Mouse (Mus musculus): Measurements from ENCODE around the gene Calml4. TPM values are rescaled to one million over a fixed set of nuclear protein-coding genes. Genes with fewer than 3 reads are reported as not detected.
"Not testable (repeated sequence)": the region's sequence is repeated elsewhere in the genome, so short reads cannot be mapped to it uniquely, and the experiment has no call there.

Gene Calml4
- total RNA-seq, 2 experiments from 2014 or later, result 2.0 to 2.5 TPM

DNA sequence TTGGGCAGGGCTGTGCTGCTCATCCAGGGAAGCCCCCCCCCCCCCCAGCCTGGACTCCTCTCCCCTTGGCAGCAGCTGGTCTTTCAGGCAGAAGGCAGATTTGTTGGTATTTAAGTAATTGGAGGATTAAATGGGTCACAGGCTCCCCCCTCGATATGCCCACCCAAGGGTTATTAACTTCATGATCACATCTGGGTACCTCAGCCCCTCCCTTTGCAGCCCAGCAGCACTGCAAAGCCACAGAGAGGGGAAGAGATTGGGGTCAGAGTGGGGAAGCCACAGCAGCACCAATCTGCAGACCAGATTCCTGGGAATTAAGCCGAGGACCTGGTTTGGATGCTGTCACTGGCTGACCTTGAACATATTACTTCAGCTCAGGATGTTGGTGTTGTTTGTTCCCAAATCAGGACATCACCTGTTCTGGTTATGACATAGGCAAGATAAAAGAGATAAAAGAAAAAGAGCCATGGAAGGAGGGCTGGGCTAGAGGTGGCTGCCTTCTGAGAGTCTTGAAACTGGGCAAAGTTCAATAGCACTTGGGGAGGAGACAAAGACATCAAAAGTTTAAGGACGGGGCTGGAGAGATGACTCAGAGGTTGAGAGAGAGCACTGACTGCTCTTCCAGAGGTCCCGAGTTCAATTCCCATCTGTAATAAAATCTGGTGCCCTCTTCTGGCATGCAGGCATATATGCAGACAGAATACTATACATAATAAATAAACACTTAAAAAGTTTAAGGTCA, 22.0 kb upstream of the Calml4 start:
- DNase-seq, result no peak

DNA sequence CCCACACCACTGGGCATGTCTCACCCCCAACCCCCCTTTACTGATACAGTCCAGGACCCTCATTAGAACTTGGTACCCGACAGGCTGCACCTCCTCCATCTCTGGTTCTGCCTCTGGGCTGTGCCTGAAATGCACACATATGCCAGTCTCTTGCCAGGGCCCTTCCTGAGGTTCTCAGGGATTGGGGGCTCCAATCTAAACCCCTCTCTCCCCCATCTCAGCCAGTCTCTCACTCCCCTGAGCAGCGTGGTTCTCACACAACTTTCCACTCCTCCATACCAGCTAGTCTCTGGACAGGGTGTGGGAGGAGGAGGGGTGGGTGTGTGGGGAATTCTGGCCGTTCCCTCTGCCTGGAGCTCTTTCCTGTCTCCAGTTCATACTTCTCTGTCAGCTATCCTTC, 20.3 kb upstream of the Calml4 start:
- DNase-seq, result no peak

DNA sequence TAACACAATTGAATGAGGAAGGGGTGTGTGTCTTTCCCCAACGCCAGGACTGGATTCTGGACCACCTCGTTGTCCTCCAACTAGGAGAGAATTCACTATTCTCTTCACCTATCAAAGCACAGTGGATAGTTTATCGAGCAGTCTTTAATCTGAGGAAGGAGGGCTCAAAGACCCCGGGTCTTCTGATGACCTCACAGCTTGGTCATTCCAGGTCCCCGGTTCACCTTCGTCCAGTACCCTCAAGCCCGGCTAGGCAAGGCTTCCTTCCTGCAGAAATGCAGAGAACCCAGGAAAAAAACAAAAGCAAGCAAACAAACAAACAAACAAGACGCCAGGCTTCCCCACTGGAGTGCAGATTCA, 19.8 kb upstream of the Calml4 start:
- no peak for DNase-seq

DNA sequence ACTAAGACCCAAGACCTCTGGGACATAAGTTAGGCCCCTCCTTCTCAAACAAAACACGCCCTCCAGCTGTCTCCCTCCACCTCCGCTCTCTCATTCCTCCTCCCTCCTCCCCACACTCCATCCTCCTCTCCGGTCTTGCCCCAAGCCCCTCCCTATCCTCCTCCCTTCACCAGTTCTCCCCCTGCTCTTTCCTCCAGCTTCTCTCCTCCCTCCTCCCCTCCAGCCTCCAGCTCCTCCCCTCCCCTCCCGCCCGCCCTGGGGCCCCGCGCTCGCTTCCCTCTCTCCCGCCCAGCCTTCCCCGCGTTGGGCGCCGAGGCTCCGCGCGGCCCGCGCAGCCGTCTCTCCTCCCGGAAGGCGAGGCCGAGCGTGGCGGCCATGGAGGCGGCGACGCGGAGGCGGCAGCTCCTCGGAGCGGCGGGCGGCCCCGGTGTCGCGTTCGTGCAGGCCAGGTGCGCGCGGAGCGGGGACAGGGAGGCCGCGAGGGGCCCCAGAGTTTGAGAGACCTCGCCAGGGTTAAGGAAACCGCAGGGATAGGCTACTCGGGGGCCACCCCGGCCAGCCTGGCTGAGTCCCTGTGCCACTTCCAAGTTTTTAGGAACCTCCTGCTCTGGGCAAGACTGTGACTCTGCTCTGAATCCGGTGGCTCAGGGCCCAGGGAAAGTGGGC, 19.2 kb upstream of the Calml4 start, which contains the start of gene Cln6:
Gene Cln6, plus strand, starts transcription at position 280 of the 666 bp plus-strand sequence.
- peak; percentile 84 for DNase-seq

DNA sequence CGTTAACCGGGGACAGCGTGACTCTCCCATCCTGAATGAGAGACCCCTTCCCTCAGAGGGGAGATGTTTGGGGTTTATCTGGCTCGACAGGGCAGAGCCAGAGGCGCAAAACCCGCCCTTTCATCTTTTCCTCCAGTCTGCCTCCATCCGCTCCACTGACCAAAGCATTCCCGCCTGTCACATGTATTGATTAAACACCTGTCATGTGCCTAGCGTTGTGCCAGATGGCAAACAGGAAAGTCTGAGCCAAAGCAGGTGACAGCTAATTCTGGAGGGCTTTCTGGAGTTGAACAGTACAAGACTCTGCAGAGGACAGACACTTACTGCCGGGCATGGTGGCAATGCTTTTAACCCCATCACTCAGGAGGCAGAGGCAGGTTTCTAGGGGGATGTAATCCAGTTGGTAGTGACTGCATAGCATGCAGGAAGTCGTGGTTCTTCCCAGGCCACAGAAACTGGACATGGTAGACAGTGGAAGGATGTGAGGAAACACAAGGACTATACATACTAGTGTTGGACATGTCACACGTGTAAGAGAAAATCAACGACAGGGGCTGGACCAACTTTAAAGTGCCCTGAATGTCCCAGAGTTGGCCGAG, 18.6 kb upstream of the Calml4 start:
- no peak for DNase-seq

DNA sequence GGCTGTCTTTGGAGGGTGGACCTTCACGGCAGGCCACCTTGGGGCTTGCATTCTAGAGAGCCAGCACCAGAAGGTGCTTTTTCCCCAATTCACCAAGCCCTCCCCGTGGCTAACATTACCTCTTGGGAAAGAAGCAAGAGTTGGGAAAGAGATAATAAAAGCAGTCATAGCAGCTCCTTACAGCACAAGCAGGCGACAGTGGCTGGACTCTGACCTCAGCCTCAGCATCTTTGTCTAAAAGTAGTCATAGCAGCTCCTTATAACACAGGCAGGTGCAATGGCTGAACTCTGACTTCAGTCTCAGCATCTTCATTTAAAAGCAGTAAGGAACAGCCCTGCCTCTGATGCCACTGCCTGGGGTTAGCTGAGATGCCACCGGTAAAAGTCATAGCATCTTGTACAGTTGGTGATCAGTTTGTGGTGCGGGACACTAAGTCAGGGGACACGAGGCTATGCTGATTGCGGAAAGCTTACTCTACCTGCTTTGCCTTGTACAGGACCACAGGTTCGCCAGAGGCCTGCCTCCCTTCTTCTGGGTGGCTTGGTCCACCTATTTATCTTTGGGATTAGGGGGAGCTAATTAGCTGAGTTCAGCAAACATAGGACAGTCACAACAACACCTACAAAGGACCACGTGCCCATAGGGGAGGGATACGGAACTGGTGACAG, 14.4 kb upstream of the Calml4 start:
- no peak for DNase-seq

DNA sequence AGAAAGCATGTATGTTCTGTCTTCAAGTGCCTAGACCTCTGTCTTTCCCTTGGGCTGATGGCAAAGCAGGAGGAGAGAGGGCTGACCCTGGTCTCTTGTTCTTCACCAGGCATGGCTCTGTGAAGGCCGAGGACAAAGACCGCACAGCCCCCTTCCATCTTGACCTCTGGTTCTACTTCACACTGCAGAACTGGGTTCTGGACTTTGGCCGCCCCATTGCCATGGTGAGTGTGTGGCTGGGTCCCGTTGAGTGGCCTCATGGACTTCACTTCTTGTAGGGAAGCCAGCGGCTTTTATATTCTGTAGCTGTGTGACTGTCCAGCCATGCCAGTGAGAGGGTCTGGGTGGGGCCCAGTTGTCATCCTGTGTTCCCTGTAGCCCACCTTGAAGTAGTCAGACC, 13.4 kb upstream of the Calml4 start:
- DNase-seq, result no peak

DNA sequence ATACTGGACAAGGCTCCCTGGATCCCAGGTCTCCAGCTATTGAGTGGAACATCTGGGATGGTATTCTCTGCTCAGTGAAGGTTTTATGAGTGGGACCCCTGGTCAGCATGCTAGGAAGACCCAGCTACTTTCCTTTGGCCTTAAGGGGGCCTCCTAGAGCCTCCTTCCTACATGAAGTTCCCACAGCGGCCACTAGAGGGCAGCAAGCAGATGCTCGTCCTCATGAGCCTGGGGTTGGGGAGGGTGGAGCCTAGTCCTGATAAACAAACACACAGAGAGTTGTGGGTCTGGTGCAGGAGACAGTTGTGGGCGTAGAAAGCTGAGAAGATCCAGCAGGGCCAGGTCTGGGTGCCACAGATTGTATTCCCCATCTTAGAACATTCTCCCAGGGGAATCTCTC, 10.2 kb upstream of the Calml4 start:
- peak; percentile 73 for DNase-seq

DNA sequence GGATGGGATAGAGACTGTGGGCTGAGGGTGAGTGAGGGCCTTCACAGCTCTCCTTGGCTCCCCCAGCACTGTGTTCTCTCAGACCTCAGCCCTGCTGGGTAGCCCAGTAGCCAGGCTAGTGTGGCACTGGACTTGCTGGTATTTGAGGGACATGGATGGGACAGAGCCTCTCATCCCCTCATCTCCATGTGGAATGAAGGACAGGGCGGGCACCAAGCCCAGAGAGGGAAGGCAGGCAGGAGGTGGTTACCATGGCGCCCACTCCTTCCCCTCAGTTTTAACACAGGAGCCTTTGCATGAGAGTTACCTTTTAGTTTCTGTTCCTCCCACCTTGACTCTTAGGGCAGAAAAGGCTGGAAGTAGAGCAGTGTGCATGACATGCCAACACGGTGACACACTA, 9.2 kb upstream of the Calml4 start:
- DNase-seq, result no peak

DNA sequence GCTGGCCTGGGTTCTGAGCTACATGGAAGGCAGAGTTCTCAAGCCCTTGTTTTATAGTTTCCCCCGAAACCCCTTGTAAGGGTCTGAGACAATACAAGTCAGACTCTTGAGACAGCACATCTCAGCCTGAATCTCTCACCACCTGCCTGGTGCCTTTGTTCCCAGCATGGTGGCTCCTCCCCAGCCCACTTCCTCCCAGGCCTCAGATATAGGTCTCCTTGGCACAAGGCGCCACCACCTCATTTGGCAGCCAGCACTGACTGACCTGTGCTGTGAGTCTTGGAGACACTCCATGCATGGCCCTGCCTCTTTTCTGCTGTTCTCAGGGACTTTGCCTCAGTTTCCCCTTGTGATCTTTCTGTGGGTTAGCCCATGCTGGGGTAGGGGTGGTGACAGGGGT, 6.3 kb upstream of the Calml4 start:
- no peak for DNase-seq

DNA sequence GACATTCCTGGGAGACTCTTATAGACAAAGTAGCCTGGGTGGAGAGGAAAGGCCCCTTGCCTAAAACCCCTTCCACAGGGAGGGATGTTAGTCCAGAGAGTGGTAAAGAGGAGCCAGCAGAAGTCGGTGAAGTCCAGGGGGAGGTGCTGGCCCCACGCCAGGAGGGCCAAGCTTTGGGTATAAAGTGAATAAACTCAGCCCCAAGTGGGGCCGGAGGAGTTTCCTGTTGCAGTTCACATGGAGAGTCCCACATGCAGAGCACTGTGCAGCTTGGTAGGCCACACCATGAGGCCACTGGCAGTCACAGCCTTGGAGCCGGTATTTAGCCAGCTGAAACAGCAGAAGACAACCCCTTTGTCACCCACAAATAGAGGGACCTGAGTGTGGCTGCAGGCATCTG, 3.4 kb upstream of the Calml4 start:
- no peak for DNase-seq

DNA sequence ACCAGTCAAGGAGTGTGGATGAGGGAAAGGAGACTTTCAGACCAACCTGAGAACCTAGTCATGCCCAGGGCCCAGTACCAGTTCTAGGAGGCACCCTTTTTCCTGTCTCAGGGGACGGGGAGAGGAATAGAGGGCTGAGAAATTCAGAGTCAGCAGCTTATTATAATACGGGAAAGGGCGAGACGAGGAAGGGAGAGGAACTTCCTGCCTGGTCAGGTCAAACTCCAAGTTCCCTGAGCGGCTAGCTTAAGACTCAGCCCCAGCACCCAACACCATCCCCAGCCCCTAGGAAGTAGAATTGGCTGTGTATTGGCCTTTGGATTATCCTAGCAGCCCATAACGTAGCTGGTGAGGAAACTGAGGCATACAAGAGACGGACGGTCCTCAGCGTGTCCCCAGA, 664 bp upstream of the Calml4 start:
- no peak for DNase-seq

DNA sequence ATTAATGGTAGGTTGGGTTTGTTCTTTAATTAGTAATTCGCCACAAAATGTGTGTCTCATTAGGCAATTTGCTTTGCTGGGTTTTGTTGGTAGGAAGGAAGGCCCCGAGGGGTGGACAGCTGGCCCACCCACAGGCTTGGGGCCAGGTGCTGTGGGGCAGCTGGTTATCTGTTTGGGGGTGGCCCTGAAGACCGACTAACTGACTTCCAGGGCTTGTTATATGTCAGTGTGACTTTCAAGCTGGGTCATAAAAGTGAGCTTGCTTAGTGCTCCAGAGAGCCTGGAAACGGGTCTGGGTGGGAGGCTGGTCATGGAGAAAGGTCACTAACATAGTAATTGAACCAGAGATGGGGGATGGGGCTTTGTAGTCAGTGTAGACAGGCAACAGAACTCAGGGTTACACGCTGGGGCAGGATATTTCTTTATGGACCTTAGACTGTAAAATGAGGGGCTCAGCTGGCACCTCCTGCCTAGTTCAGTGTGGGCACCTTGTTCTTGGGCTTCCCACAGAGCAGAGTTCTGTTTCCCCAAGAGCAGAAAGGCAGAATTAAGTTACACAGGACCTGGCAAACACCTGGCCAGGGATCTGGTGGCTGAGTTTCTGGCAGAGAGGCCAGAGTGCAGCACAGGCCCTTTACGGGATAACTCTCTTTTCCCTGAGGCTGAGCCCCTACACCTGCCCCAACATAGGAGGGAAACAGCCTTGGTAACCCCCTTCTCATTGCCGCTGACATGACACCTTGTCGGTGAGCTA, 563 bp downstream of the Calml4 start:
- DNase-seq, result no peak

DNA sequence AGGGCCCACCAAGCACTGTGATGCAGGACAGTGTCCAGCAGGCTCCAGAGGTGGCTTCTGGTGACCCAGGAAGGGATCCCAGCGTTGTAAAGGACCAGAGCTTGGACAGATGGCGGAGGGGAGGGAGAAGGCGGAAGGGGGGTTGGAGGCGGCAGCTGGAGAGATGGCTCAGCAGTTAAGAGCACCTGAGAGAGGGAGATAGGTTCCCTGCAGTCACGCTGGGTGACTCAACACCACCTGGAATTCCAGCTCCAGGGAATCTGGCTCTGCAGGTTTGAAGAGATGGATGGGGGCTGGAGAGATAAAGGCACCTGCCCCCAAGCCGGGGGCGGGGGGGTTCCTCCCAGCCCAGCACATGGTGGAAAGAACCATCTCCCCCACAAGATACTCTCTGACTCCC, 2.2 kb downstream of the Calml4 start:
- DNase-seq, result not testable (repeated sequence)

DNA sequence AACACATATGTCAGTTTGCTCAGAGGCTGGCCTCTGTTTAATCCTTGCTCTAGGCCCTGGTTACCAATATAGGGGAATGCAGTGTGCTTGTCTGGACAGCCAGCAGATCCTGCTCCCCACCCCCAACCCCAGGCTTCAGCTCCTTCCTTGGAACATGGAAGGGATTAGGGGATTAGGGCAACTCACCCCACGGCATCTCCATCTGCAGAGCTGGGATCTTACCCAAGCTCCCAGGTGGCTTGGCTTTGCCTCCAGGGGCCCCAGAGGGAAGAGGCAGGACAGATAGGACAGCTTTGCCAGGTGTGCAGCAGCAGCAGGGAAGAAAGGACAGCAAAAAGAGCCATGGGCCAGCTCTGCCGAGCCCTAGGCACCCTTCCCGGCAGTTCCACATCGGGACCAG, 3.0 kb downstream of the Calml4 start:
- no peak for DNase-seq

DNA sequence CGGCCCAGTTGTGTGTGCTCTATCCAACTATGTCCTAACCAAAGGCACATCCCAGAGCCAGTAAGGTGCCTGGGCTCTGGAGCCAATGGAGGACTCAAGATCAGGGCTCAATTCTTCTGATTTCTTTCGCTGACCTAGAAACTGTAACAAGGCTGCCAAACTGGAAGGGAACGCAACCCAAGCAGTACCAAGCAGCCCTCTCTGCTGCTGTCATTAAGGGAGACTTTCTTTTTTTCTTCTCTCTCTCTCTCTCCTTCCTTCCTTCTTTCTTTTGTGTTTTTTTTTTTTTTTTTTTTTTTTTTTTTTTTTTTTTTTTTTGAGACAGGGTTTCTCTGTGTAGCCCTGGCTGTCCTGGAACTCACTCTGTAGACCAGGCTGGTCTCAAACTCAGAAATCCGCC, 11.4 kb downstream of the Calml4 start:
- not testable (repeated sequence) for DNase-seq

DNA sequence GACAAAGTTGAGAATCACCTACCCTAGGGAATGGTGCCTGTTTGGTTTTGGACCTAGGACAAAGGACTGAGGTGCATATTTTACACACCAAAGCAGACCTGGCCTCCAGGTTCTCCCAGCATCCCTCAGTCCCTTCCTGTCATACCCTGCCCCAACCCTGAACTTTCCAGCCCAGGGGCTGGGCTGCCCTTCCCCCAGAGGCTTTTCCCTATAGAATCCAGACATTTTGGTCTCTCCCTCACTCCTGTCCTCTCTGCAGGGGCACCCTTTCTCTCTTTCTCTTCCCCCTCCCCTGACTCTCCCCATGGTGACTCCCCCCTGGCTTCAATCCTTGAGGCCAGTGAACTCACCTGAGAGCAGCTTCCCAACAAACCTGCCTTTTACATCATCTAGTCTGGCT, 12.8 kb downstream of the Calml4 start:
- DNase-seq, result no peak

DNA sequence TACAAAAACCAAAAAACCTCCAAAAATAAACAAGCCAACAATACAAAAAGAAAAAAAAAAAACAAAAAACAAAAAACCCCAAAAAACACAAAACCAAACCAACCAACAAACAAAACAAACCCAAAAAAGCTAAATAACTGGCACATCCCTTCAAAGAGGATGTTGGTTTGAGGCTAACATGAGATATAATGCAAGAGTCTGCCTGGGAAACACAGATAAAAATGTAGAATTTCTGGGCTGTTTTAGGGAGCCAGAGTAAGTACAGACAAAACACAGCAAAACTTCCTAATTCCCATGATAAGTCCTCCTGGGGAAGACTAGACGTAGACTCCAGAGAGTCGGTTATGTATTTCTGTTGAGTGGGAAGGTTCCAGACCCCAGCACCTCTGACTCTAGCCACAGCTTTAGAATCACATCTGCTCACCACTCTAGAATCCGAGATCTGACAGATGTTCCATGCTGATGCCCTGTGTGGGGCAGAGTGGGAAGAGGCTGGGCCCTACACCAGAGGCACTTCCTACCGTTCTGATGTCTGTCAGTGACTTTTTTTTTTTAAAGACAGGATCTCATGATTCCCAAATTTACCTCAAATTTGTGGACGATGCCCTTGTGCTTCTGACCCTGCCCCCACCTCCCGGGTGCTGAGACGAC, 19.2 kb downstream of the Calml4 start:
- no peak for DNase-seq

DNA sequence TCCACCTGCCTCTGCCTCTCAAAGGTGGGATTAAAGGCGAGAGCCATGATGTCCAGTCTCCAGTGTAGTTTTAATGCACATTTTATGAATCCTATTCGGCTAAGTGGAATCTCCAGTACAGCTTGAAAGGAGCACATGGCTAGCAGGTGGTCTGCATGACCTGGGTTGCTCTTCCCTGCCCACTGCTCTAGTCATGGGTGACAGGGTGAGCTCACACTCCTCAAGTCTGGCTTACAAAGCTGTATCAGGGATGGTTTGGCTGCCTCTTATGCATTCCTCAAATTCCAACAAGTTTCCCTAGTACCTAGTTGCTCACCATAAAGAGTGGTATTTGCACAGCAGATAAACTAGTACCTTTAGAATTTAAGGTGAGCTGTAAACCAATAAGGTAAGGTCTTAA, 19.9 kb downstream of the Calml4 start:
- DNase-seq, result no peak

DNA sequence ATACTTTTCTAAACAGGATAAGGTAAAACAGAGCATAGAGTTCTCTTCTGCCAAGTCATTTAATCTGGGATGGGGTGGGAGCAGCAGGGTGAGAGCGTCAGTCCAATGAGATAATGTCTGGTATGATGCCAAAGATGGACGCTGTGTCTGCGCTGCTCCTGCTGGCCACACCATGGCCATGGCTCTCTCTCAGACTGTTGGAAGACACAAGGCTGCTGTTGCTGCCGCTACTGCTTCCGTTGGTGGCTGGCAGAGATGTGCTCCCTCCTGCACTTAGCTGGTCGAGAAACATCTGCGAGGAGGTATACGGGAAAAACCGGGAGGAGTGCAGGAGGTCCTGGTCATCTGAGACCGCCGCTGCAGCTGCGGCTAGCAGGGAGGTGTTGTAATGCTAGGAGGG, 24.0 kb downstream of the Calml4 start:
- peak; percentile 58 for DNase-seq

DNA sequence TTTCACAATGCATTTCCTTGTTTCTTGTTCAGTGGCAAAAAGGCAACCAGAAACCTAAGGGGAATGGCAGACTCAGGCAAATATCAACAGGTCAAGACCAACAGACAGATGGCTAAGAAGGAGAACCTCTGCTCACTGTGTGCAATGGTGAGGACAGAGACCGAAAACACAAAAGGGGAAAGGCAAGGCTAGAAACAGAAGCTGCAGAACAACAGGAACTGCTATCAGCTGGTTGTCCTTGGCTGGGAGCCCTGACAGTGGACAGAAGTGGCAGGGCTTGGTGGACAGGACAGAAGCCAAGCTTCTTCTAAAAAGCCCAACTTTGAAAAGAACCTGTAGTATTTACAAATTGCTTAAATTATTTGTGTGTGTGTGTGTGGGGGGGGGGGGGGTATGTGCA, 36.6 kb downstream of the Calml4 start:
- peak; percentile 18 for DNase-seq

DNA sequence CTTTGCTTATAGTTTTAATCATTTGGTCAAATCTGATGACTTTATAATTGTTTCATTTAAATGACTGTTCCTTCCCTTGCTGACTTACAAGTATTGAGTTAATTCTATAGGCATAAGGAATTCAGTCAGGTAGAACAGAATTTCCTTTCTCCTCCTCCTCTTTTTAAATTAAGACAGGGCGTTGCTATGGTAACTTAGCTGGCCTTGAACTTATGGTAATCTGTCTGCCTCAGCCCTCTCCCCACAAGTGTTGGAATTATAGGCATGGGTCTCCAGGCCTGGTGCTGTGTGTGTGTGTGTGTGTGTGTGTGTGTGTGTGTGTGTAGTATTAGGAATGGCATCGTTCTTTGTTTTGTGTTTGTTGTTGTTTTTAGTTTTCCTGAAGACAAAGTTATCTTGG, 43.9 kb downstream of the Calml4 start:
- DNase-seq, result no peak

Data from gastrocnemius, postnatal 25 days (tissue).